12 mouse cellular contexts compared by ENCODE assay signal in genomic region chr11:87004960-87005755, GRCm38 (mm10). TPM values are rescaled to one million over a fixed set of nuclear protein-coding genes. Genes with fewer than 3 reads are reported as not detected.
DNase-seq lines count a peak whose midpoint lies in the region; ATAC-seq lines count a peak whose summit lies in the region.
"Had no signal": no experiment of that assay in that cellular context is flagged by ENCODE, and none has a peak within 500 bp of the region (broad histone marks: within the 10 kb centered on the region; RNA-seq: fewer than 3 reads in every experiment).

No protein-coding gene starts in this region.

- H3K36me3 ChIP-seq in heart, embryonic 15.5 days, result no peaks in the 10 kb centered on the region
- H3K36me3 ChIP-seq in midbrain, embryonic 10.5 days, result no peaks in the 10 kb centered on the region
- no peaks in the 10 kb centered on the region for H3K36me3 ChIP-seq in midbrain, embryonic 15.5 days (replicated peaks)
- H3K36me3 ChIP-seq in embryonic facial prominence, embryonic 14.5 days (ENCODE audit: control insufficient read depth, insufficient read depth, low read length), result no peaks in the 10 kb centered on the region

- H3K4me3 ChIP-seq in heart, embryonic 15.5 days, result no peak overlapping the region
- no peak overlapping the region for H3K4me3 ChIP-seq in midbrain, embryonic 10.5 days
- no peak overlapping the region for H3K4me3 ChIP-seq in midbrain, embryonic 15.5 days
- no peak overlapping the region for H3K4me3 ChIP-seq in embryonic facial prominence, embryonic 14.5 days (ENCODE audit: low read depth, low read length)
- H3K4me3 ChIP-seq: megakaryocyte, embryonic 14.5 days had no signal

- H3K4me1 ChIP-seq in heart, embryonic 15.5 days (replicated peaks), result peaks cover 5% of the 10 kb centered on the region
- peaks cover 5% of the 10 kb centered on the region for H3K4me1 ChIP-seq in midbrain, embryonic 10.5 days
- no peaks in the 10 kb centered on the region for H3K4me1 ChIP-seq in midbrain, embryonic 15.5 days
- peaks cover 12% of the 10 kb centered on the region for H3K4me1 ChIP-seq in embryonic facial prominence, embryonic 14.5 days (ENCODE audit: control insufficient read depth, insufficient read depth, low read length)

- no peak overlapping the region for H3K4me2 ChIP-seq in heart, embryonic 15.5 days
- no peak overlapping the region for H3K4me2 ChIP-seq in midbrain, embryonic 15.5 days
- no peak overlapping the region for H3K4me2 ChIP-seq in embryonic facial prominence, embryonic 14.5 days (ENCODE audit: low read depth, low read length)
- H3K4me2 ChIP-seq: hindbrain, embryonic 14.5 days had no signal

- H3K27me3 ChIP-seq in heart, embryonic 15.5 days, result no peaks in the 10 kb centered on the region
- no peaks in the 10 kb centered on the region for H3K27me3 ChIP-seq in midbrain, embryonic 10.5 days (ENCODE audit: low read depth, poor library complexity, severe bottlenecking)
- H3K27me3 ChIP-seq in midbrain, embryonic 15.5 days (replicated peaks), result no peaks in the 10 kb centered on the region
- no peaks in the 10 kb centered on the region for H3K27me3 ChIP-seq in embryonic facial prominence, embryonic 14.5 days (replicated peaks; ENCODE audit: control insufficient read depth, insufficient read depth, low read length)

- H3K27ac ChIP-seq in heart, embryonic 15.5 days, result peak overlapping the region; percentile 61; the same call in 1 of the 2 replicates
- H3K27ac ChIP-seq in midbrain, embryonic 10.5 days (replicated peaks), result 0 out of 2 replicates have a peak overlapping the region, but pooled peaks have one; percentile 29
- H3K27ac ChIP-seq in midbrain, embryonic 15.5 days, result no peak overlapping the region
- H3K27ac ChIP-seq in embryonic facial prominence, embryonic 14.5 days (replicated peaks; ENCODE audit: low read depth, low read length), result peak overlapping the region; percentile 65
- H3K27ac ChIP-seq: hindbrain, embryonic 14.5 days had no signal

- intact Hi-C loops in left cerebral cortex, postnatal 25 days (cut with DNase I), result loop anchor here (5.0 kb wide), 1 partner anchor 218 kb away; no protein-coding TSS in a partner anchor

- WGBS in heart, embryonic 15.5 days, result 57% methylated on average over 12 of the region's 12 CpGs
- 63% methylated on average over 12 of the region's 12 CpGs for WGBS in midbrain, embryonic 10.5 days
- WGBS in midbrain, embryonic 15.5 days, result 54% methylated on average over 12 of the region's 12 CpGs
- WGBS in embryonic facial prominence, embryonic 14.5 days, result 40% methylated on average over 12 of the region's 12 CpGs

- DNase-seq in heart, postnatal 4 days, result no peak
- no peak for DNase-seq in midbrain, embryonic 10.5 days (ENCODE audit: low spot score)
- peak; percentile 46 for DNase-seq in embryonic facial prominence, embryonic 14.5 days (ENCODE audit: low spot score)
- peak; percentile 40 for DNase-seq in lung, postnatal 14 days
- DNase-seq in B cell, adult 2 months, result no peak
- no peak for DNase-seq in left cerebral cortex, postnatal 25 days (ENCODE audit: low spot score in 2 of 2)
- DNase-seq: cerebellum, adult 9-10 months; liver had no signal

- no peaks in the 10 kb centered on the region for H3K9me3 ChIP-seq in heart, embryonic 15.5 days (replicated peaks)
- H3K9me3 ChIP-seq in midbrain, embryonic 10.5 days (replicated peaks), result no peaks in the 10 kb centered on the region
- H3K9me3 ChIP-seq in midbrain, embryonic 15.5 days, result no peaks in the 10 kb centered on the region
- no peaks in the 10 kb centered on the region for H3K9me3 ChIP-seq in embryonic facial prominence, embryonic 14.5 days (ENCODE audit: control insufficient read depth, low read length)
- H3K9me3 ChIP-seq: megakaryocyte, embryonic 14.5 days had no signal

- ATAC-seq in heart, embryonic 15.5 days (replicated peaks; ENCODE audit: insufficient number of reproducible peaks, insufficient read depth, low FRiP score, low read depth), result no peak
- no peak for ATAC-seq in midbrain, embryonic 15.5 days (replicated peaks)
- no peak; the same call in 1 of the 2 replicates for ATAC-seq in embryonic facial prominence, embryonic 14.5 days (ENCODE audit: low read depth)

- H3K9ac ChIP-seq in heart, embryonic 15.5 days, result no peak overlapping the region
- H3K9ac ChIP-seq in midbrain, embryonic 15.5 days, result no peak overlapping the region
- no peak overlapping the region for H3K9ac ChIP-seq in embryonic facial prominence, embryonic 14.5 days (ENCODE audit: low read depth, low read length)
- H3K9ac ChIP-seq: hindbrain, embryonic 14.5 days had no signal

RNA-seq across cellular contexts. Expression of gene Ypel2, which starts 11.7 kb away (rescaled TPM):
- polyA plus RNA-seq in heart, embryonic 15.5 days (2015; fragmentation: Nextera tagmentation; extraction: Ambion mirVana), result 20.8 and 23.1 TPM in 2 replicates
- total RNA-seq in heart, postnatal 4 days (2021), result 10 to 100 TPM; 18.9 to 22.7 TPM
- polyA plus RNA-seq in midbrain, embryonic 10.5 days (2016; fragmentation: Nextera tagmentation; extraction: Ambion mirVana), result 3.0 and 4.4 TPM in 2 replicates
- polyA plus RNA-seq in midbrain, embryonic 15.5 days (2015; fragmentation: Nextera tagmentation; extraction: Ambion mirVana), result 6.6 and 6.8 TPM in 2 replicates
- polyA plus RNA-seq in embryonic facial prominence, embryonic 14.5 days (2014; fragmentation: Nextera tagmentation; extraction: Ambion mirVana), result 7.8 and 8.6 TPM in 2 replicates
- 10 to 100 TPM; 49.8 to 61.2 TPM for total RNA-seq in left cerebral cortex, postnatal 25 days (2021)

Comparison
In these comparisons a context has a peak if more than half of its experiments do, and no peak if none do; other contexts are left out.
1. DNase-seq: peak in embryonic facial prominence, embryonic 14.5 days (single experiment) and lung, postnatal 14 days (single experiment); none in heart, postnatal 4 days (single experiment), midbrain, embryonic 10.5 days (single experiment), B cell, adult 2 months (0 of 2) and left cerebral cortex, postnatal 25 days (0 of 2).